Mouse (Mus musculus): ENCODE measurements around the gene Prss35. TPM values are rescaled to one million over a fixed set of nuclear protein-coding genes. Genes with fewer than 3 reads are reported as not detected.

Prss35 gene
- polyA plus RNA-seq, 1 experiment = 0.20 TPM

DNA sequence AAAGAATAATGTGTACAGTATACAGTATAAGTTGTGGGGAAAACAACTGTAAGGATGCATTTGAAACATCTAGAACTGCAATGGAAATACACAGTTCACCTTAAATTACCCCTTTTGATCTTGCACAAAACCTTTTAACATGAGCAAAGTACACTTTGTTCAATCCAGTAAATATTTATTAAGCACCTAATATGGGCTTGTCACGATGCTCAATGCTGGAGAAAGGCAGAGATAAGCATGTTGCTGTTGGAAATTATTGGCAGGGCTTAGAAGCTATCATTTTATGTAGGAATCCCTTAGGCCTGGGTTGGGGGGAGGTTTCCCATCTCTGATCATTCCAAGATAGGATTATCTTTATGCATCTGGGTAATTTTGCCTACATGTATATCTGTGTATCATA lies 36.0 kb upstream of the Prss35 start:
- no peak overlapping the region for H3K4me3 ChIP-seq (ENCODE audit: insufficient read depth, low read depth, low read length)
- 52% methylated on average over 1 of the region's 1 CpGs for WGBS
- H3K4me1 ChIP-seq (ENCODE audit: control insufficient read depth, insufficient read depth, low read length) = no peaks in the 10 kb centered on the region
- no peaks in the 10 kb centered on the region for H3K36me3 ChIP-seq (ENCODE audit: control insufficient read depth, insufficient read depth, low read length)
- no peak for TF ChIP-seq POLR2A (IDR thresholded peaks at IDR 0.05; ENCODE audit: low read depth, low read length)
- no peak for TF ChIP-seq CTCF (conservative IDR thresholded peaks at IDR 0.05; ENCODE audit: insufficient read depth, insufficient read length, low read depth, low read length)
- no peak overlapping the region for H3K27ac ChIP-seq (ENCODE audit: insufficient read depth, low read depth, low read length)
- no peaks in the 10 kb centered on the region for H3K27me3 ChIP-seq (replicated peaks; ENCODE audit: control insufficient read depth, insufficient read depth, low read length)
- DNase-seq = no peak

DNA sequence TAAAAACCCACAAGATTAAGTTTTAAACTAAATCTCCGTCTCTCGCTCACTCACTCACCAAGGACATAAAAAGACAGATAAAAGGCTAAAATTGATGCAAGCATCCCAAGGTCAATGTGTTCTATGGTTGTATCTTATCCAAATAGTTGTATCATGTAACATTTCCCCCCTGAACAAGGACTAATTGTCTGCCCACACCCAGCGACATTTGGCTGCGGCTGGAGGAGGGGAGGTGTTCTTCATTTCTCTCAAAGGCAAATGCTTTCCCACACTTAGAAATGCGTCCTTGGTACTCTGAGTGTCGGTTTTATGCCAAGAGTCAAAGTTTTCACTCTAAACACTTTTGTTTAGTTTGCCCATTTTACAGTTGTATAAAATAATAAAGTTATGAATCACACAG lies 34.5 kb upstream of the Prss35 start:
- WGBS = 53% methylated on average over 6 of the region's 6 CpGs
- Histone ChIP-seq H3K4me3 (ENCODE audit: insufficient read depth, low read depth, low read length) (no peak overlapping the region), H3K27ac (ENCODE audit: insufficient read depth, low read depth, low read length) (no peak overlapping the region), H3K36me3 (ENCODE audit: control insufficient read depth, insufficient read depth, low read length) (no peaks in the 10 kb centered on the region), H3K4me1 (ENCODE audit: control insufficient read depth, insufficient read depth, low read length) (no peaks in the 10 kb centered on the region), H3K27me3 (replicated peaks; ENCODE audit: control insufficient read depth, insufficient read depth, low read length) (no peaks in the 10 kb centered on the region)
- TF ChIP-seq POLR2A (IDR thresholded peaks at IDR 0.05; ENCODE audit: low read depth, low read length) = no peak
- no peak for TF ChIP-seq CTCF (conservative IDR thresholded peaks at IDR 0.05; ENCODE audit: insufficient read depth, insufficient read length, low read depth, low read length)
- no peak for DNase-seq

DNA sequence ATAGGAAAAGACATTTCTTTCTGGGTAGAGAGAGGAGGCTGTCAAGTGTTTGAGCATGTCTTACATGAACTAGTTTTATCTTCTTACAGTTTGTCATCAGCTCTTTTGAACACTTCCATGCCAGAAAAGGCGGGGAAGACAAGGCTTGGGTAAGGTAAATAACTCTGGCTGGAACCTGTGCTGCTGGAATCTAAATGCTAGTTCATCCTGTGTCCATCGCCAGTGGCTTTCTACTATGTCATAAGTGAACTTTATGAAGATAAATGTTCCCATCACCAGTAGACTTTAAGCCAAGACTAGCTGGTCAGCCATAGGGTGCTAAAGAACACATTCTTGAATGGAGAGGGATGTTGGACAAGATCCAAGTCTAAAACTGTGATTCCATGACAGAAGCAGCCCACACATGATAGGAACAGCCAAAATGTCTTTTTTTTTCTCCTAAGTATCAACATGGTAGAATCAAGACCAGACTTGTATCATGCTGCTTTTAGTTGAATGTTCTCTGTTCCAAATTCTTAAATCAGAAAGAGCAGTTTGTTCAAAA lies 33.3 kb upstream of the Prss35 start:
- no peak for DNase-seq
- 80% methylated on average over 2 of the region's 2 CpGs for WGBS
- TF ChIP-seq CTCF (conservative IDR thresholded peaks at IDR 0.05; ENCODE audit: insufficient read depth, insufficient read length, low read depth, low read length) (no peak), POLR2A (IDR thresholded peaks at IDR 0.05; ENCODE audit: low read depth, low read length) (no peak)
- Histone ChIP-seq H3K4me1 (ENCODE audit: control insufficient read depth, insufficient read depth, low read length) (no peaks in the 10 kb centered on the region), H3K27me3 (replicated peaks; ENCODE audit: control insufficient read depth, insufficient read depth, low read length) (no peaks in the 10 kb centered on the region), H3K4me3 (ENCODE audit: insufficient read depth, low read depth, low read length) (no peak overlapping the region), H3K27ac (ENCODE audit: insufficient read depth, low read depth, low read length) (no peak overlapping the region), H3K36me3 (ENCODE audit: control insufficient read depth, insufficient read depth, low read length) (no peaks in the 10 kb centered on the region)

DNA sequence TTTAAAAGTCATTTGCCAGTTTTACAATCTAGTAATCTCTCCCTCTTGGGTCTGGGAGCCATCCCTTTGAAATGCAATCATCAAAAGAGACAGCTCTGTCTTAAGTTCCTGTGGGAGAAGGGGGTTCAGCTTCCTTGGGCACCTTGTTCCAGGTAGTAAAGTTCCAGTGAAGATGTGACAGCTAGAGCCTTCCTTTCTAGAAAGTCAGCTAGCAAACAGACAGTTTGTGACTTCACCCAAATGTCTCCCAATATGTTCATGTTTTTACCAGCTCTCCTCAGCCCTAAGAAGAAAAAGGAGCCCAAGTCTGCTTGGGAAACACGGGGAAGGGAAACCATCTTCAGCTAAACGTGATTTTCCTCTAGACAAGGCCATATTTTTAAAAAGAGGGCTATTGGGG lies 30.8 kb upstream of the Prss35 start:
- no peaks in the 10 kb centered on the region for H3K27me3 ChIP-seq (replicated peaks; ENCODE audit: control insufficient read depth, insufficient read depth, low read length)
- no peaks in the 10 kb centered on the region for H3K4me1 ChIP-seq (ENCODE audit: control insufficient read depth, insufficient read depth, low read length)
- H3K4me3 ChIP-seq (ENCODE audit: insufficient read depth, low read depth, low read length) = no peak overlapping the region
- H3K27ac ChIP-seq (ENCODE audit: insufficient read depth, low read depth, low read length) = no peak overlapping the region
- 69% methylated on average over 2 of the region's 2 CpGs for WGBS
- no peak for DNase-seq
- no peak for TF ChIP-seq CTCF (conservative IDR thresholded peaks at IDR 0.05; ENCODE audit: insufficient read depth, insufficient read length, low read depth, low read length)
- no peak for TF ChIP-seq POLR2A (IDR thresholded peaks at IDR 0.05; ENCODE audit: low read depth, low read length)
- no peaks in the 10 kb centered on the region for H3K36me3 ChIP-seq (ENCODE audit: control insufficient read depth, insufficient read depth, low read length)

DNA sequence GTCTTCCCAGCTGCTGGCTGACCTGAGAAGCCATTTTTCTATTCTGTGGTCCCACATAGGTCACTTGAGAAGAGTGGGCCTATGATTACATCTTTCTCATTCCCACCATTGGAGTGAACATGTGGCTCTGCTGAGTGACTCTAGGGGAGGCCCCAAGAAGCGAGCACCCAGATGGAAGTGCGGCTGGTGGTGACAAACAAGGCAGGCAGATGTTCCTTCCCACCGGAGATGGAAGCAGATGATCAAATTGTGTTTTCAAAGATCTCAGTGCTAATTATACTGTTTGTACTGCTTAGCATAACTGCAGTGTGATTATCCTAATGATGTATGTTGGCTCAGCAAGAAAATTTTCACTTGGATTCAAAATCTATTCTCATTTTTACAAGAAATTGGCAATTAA lies 29.4 kb upstream of the Prss35 start:
- TF ChIP-seq POLR2A (IDR thresholded peaks at IDR 0.05; ENCODE audit: low read depth, low read length) = no peak
- TF ChIP-seq CTCF (conservative IDR thresholded peaks at IDR 0.05; ENCODE audit: insufficient read depth, insufficient read length, low read depth, low read length) = no peak

DNA sequence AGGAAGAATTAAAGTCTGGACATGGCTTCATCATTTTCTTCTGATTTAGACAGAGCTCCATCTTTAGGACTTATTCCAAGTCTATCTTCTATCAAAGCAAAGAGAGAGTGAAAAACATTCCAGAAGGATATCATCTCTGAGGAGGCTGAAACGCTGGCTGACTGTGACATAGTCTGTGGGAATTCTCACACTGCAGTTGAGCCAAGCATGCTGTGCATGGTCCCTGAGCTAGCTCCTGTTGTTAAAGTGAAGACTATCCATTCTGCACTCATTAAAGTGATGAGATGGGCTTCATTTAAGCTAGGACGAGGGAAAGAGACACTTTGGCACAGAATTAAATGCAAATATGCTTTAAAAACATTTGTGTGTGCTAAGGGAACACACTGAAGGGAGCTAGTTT lies 26.9 kb upstream of the Prss35 start:
- no peaks in the 10 kb centered on the region for H3K36me3 ChIP-seq (ENCODE audit: control insufficient read depth, insufficient read depth, low read length)
- no peak for DNase-seq
- WGBS = 54% methylated on average over 2 of the region's 2 CpGs
- H3K27ac ChIP-seq (ENCODE audit: insufficient read depth, low read depth, low read length) = no peak overlapping the region
- TF ChIP-seq CTCF (conservative IDR thresholded peaks at IDR 0.05; ENCODE audit: insufficient read depth, insufficient read length, low read depth, low read length) = no peak
- TF ChIP-seq POLR2A (IDR thresholded peaks at IDR 0.05; ENCODE audit: low read depth, low read length) = no peak
- no peaks in the 10 kb centered on the region for H3K27me3 ChIP-seq (replicated peaks; ENCODE audit: control insufficient read depth, insufficient read depth, low read length)
- H3K4me3 ChIP-seq (ENCODE audit: insufficient read depth, low read depth, low read length) = no peak overlapping the region
- no peaks in the 10 kb centered on the region for H3K4me1 ChIP-seq (ENCODE audit: control insufficient read depth, insufficient read depth, low read length)

More for the DNA sequence above, 29.4 kb upstream of the Prss35 start:
- Histone ChIP-seq H3K4me1 (ENCODE audit: control insufficient read depth, insufficient read depth, low read length) (no peaks in the 10 kb centered on the region), H3K4me3 (ENCODE audit: insufficient read depth, low read depth, low read length) (no peak overlapping the region), H3K27me3 (replicated peaks; ENCODE audit: control insufficient read depth, insufficient read depth, low read length) (no peaks in the 10 kb centered on the region), H3K27ac (ENCODE audit: insufficient read depth, low read depth, low read length) (no peak overlapping the region), H3K36me3 (ENCODE audit: control insufficient read depth, insufficient read depth, low read length) (no peaks in the 10 kb centered on the region)
- DNase-seq = no peak
- WGBS = 88% methylated on average over 3 of the region's 3 CpGs

DNA sequence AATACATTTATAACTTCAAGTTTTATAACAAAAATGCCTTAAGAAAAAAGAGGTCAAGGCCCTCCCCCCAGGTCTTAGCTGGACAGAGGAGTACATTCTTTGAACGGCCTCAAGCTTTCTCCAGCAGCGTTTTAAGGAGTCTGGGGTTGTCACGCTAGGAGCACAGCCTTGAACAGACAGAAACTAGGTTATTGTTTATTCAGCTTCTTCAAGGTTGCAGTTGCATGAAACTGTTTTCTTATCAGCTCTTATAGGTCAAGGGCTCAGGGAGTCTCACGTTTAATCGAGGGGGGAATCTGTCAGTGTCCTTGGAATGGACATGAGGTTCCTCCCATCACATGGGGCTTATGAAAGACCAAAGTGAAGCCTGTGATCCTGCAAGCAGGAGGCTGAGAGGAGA lies 26.3 kb upstream of the Prss35 start:
- TF ChIP-seq POLR2A (IDR thresholded peaks at IDR 0.05; ENCODE audit: low read depth, low read length) (no peak), CTCF (conservative IDR thresholded peaks at IDR 0.05; ENCODE audit: insufficient read depth, insufficient read length, low read depth, low read length) (no peak)
- DNase-seq = no peak
- H3K4me3 ChIP-seq (ENCODE audit: insufficient read depth, low read depth, low read length) = no peak overlapping the region
- H3K27me3 ChIP-seq (replicated peaks; ENCODE audit: control insufficient read depth, insufficient read depth, low read length) = no peaks in the 10 kb centered on the region
- H3K36me3 ChIP-seq (ENCODE audit: control insufficient read depth, insufficient read depth, low read length) = no peaks in the 10 kb centered on the region
- 40% methylated on average over 5 of the region's 5 CpGs for WGBS
- H3K27ac ChIP-seq (ENCODE audit: insufficient read depth, low read depth, low read length) = no peak overlapping the region
- H3K4me1 ChIP-seq (ENCODE audit: control insufficient read depth, insufficient read depth, low read length) = no peaks in the 10 kb centered on the region
